Mouse (Mus musculus) central nervous system, embryonic 18 days (tissue): ENCODE data around the gene 4930556J24Rik. TPM values are rescaled to one million over a fixed set of nuclear protein-coding genes. Genes with fewer than 3 reads are reported as not detected.

ENCODE experiments used
- polyA plus RNA-seq: library from polyadenylated mRNA; depleted of rRNA; stranded (reverse); fragments of >200 nt; gene quantifications from 2 replicates; pipeline ENCODE4 v1.2.3, GENCODE M21; 2012; rRNA removed

Gene 4930556J24Rik
- polyA plus RNA-seq = not detected in 2 replicates

DNA sequence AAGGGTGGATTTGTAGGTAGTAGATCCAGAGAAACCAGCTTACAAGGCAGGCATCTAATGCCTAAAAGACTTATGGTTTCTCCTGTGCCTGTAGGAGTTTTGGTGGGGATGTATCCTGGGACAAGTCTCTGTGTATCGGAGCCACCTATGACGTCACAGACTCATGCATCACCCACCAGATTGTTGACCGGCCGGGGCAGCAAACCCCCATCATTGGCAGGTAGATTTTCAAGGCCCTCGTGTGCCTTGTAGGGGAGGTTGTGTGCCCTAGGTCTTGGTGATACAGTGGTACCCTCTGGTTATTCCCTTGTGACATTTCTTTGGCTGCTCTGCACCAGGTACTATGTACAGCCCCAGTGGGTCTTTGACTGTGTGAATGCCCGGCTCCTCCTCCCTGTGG lies at the start of gene 4930556J24Rik:
TSS of gene 4930556J24Rik (minus strand) at position 101 of the 400 bp plus-strand sequence.

DNA sequence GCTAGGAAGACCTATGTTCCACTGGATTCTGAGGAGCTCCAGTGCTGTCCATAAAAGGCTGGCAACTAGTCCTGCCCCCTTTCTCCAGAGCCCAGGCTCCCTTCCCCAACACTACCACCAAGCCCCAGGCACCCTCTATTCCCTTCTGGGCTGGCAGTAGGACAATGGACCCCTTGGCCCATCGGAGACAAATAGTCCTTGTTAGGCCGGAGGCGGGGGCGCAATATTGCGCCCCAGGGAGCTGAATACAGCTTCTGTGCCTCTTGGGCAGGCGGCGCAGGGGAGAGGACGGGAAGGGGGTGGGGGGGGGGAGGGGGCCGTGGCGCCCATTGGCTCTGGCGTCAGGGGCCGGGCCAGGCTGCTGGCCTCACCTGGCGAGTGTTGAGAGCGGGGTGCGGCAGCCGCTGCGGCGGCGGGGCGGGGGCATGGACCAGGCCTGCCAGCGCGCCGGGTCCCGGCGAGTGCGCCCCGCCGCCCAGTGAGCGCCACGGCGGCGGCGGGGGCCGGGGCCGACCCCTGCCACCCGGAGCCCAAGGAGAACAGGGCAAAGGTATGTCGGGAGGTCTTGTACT lies 6.8 kb upstream of the 4930556J24Rik start, which contains the start of gene Gal3st1:
TSS of gene Gal3st1 (plus strand) at position 346 of the 572 bp plus-strand sequence.

DNA sequence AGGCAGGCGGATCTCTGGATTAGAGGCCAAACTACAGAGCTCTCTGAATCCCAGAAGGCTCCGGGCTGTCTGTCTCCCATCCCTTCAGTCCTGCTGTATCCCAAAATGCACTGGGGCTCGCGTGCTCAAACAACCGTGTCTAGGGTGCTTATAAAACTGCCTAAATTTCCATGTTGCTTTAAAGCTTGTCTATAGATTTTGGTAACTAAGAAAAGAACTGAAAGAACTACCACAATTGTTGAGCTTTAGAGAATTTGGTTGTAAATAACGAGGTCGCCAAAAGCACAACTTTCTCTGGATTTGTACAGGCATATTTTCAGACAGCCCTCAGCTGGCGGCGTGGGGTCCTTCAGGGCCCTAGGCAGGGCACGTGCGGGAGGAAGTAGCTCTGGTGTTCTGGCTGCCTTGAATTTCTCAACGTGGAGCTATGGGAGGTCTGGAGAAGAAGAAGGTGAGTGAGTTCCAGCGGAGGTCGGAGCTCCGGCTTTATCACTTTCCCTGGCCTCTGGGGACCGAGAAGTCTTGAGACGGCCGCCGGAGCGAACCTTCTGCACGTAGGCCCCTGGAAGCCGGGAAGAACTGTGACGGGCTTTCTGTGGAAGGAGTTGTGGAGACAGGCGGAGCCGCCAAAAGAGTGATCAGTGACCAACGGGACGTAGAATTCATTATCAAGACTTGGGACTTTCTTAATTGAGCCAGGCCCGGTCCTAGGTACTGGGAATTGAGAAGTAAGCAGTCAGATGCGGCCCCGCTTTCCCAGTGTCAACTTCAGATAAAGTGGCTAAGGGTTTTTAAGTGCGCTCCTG lies 12.8 kb downstream of the 4930556J24Rik start, which contains the start of gene Pes1:
TSS of gene Pes1 (plus strand) at position 366 of the 806 bp plus-strand sequence.

DNA sequence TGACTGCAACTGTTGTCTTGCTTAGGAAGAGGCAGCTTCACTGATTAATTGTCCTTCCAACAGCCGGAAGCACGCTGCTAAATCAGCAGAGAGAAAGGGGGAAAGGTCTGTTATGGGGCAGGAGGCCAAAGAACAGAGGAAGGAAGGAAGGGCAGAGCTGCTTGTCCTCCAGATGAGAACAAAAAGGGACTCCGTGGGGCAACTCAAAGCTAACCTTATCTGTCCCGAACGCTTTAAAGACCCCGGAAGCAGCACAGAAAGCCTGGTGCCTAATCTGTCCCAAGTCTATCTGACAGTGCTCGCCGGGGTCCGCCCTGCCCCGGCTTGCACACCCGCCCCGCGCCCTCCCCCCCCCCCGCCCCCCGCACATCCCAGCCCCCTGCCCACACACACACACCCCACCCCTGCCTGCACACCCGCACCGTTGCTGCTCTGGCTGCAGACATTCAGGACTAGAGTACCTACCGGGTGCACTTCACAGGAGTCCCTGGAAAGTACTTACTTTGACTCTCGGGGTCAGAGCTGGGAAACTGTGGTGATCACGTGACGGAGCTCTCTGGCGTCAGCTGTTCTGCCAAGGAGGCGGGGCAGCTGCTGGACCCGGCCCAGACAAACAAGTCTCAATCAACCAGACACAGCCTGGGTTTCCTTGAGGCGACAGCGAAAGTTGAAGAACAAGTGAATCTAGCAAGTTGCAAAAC lies 44.9 kb downstream of the 4930556J24Rik start, which contains the start of gene Tcn2:
TSS of gene Tcn2 (minus strand) at position 649 of the 701 bp plus-strand sequence.

DNA sequence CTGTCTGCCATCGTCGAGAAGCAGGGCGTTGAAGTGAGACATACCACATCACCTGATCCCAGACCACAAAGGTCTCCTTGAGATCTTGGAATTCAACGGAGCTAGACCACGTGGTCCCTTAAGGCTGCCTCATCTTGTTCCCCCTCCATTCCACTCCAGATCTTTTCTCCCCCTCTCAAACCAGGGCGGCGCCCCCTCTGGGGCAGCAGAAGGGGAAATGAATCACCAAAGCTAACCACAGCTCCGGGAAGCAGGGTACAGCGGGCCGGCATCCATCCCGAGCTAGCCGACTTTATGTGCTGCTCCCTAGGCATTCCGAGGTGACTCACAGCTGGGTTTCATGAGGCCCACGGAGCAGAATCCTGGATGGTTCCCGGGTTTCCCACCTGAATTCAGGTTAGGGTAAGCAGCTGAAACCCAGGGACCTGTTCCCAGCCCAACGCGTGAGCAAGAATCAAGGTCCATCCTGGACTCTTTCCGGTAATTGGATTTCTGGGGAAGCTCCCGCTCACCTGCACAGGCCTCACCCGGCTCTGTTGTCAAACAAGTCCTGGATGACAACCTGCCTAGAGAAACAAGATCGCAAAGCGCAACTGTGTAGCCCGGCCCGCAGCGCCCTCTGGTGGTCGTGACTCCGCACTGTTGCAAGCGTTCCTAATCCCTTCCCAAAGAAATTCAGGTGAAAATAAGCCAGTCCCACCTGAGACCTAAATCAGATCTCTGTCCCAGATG lies 62.3 kb downstream of the 4930556J24Rik start, which contains the start of gene Slc35e4:
TSS of gene Slc35e4 (minus strand) at position 556 of the 732 bp plus-strand sequence.

DNA sequence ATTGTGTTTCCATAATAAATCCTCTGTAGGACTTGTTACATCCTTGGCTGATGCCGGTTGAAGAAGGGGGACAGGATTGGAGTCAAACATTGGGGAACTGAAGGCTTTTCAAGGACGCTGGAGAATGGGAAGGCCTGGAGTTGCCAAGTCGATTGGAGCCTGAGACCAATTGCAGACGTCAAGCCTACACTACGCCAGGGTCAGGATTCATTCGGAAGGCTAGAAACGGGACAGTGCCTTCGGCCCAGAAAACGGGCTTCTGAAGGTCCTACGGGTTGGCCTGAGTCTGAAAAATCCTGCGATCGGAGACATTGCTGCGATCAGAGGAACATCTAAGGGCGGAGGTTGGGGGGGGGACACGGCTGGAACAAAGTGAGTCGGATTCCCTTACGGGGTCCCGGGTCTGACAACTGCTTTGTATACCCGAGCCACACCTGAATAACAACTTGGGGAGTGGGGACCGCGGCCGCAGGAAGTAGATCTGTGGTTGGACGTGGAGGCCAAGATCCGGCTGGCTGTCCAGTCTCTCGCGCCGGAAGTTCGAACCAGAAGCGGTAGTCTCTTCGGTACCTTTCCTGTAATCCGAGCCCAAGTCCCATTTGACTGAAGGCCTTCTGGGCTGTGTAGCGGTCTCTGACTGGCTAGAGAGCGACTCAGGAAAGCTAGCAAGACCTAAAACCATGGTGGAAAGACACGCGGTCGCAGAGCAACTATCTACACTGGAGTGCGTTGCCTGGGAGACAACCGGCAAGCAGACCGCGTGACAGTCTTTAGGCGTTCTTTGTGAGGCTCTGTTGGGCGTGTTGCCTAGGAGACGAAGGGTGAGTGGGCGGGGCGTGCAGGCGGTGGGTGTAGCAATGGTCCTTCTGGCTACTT lies 81.9 kb downstream of the 4930556J24Rik start, which contains the start of the genes 4921536K21Rik and Dusp18:
TSS of gene 4921536K21Rik (minus strand) at position 693 of the 876 bp plus-strand sequence.
TSS of gene Dusp18 (plus strand) at position 835 of the 876 bp plus-strand sequence.

Other genes starting within 250 kb of the 4930556J24Rik start
- gene Osbp2, start 112.9 kb downstream of the 4930556J24Rik start, polyA plus RNA-seq = 37.8 and 38.4 TPM in 2 replicates
- gene 4921536K21Rik, start 81.7 kb downstream of the 4930556J24Rik start, polyA plus RNA-seq = 0.63 and 0.74 TPM in 2 replicates
- 18.3 and 21.1 TPM in 2 replicates for gene Dusp18, start 81.5 kb downstream of the 4930556J24Rik start, polyA plus RNA-seq
- 17.3 and 18.8 TPM in 2 replicates for gene Slc35e4, start 62.1 kb downstream of the 4930556J24Rik start, polyA plus RNA-seq
- gene Tcn2, start 44.6 kb downstream of the 4930556J24Rik start, polyA plus RNA-seq = 16.9 and 17.0 TPM in 2 replicates
- gene Pes1, start 12.8 kb downstream of the 4930556J24Rik start, polyA plus RNA-seq = 52.6 and 54.8 TPM in 2 replicates
- gene Gal3st1, start 6.9 kb upstream of the 4930556J24Rik start, polyA plus RNA-seq = 8.3 and 10.2 TPM in 2 replicates
- 0.03 TPM in 1 of 2 replicates, not detected in the other for gene Sec14l4, start 54.7 kb upstream of the 4930556J24Rik start, polyA plus RNA-seq
- gene Sec14l3, start 88.1 kb upstream of the 4930556J24Rik start, polyA plus RNA-seq = 1.5 and 2.0 TPM in 2 replicates
- gene Mtfp1, start 118.7 kb upstream of the 4930556J24Rik start, polyA plus RNA-seq = 9.8 and 10.4 TPM in 2 replicates
- gene Sec14l2, start 146.6 kb upstream of the 4930556J24Rik start, polyA plus RNA-seq = 6.6 and 8.3 TPM in 2 replicates
- 65.9 and 70.1 TPM in 2 replicates for gene Rnf215, start 158.4 kb upstream of the 4930556J24Rik start, polyA plus RNA-seq
- gene Ccdc157, start 183.5 kb upstream of the 4930556J24Rik start, polyA plus RNA-seq = 15.6 and 16.7 TPM in 2 replicates
- 52.0 and 56.7 TPM in 2 replicates for gene Sf3a1, start 183.6 kb upstream of the 4930556J24Rik start, polyA plus RNA-seq
- 52.2 and 55.8 TPM in 2 replicates for gene Tbc1d10a, start 210.0 kb upstream of the 4930556J24Rik start, polyA plus RNA-seq
- 3.0 and 3.3 TPM in 2 replicates for gene Castor1, start 241.4 kb upstream of the 4930556J24Rik start, polyA plus RNA-seq